Mouse (Mus musculus) liver, adult 2 months (tissue): ENCODE results near the gene Pnmt.

ENCODE experiments used
- CTCF ChIP-seq: fragments of 200-500 bp; IDR thresholded peaks from 2 replicates; pipeline ENCODE4 v1.5.1; 2011; ENCODE audit warnings: low read depth, low read length, control low read depth
- POLR2A ChIP-seq: fragments of 200-500 bp; IDR thresholded peaks from 2 replicates; pipeline ENCODE4 v1.6.1; 2011; ENCODE audit warnings: low read length, control low read depth; ENCODE audit not compliant: insufficient read depth; ENCODE audit errors: extremely low read depth

GRCm38 (mm10) chr11:98367171-98367862 lies 18.9 kb upstream of the Pnmt start:
- TF ChIP-seq CTCF (no peak), POLR2A (no peak)
